Mouse (Mus musculus): Measurements from ENCODE around the gene Sorcs3.

GRCm38 (mm10) chr19:48309531-48310337 is 103.9 kb downstream of the Sorcs3 start:
- TF ChIP-seq POLR2A (IDR thresholded peaks at IDR 0.05; ENCODE audit: borderline replicate concordance, control insufficient read depth, low read depth, low read length) (no peak), CTCF (IDR thresholded peaks at IDR 0.05; ENCODE audit: control insufficient read depth, insufficient read depth, low read length) (no peak)
